In the genomic region with DNA sequence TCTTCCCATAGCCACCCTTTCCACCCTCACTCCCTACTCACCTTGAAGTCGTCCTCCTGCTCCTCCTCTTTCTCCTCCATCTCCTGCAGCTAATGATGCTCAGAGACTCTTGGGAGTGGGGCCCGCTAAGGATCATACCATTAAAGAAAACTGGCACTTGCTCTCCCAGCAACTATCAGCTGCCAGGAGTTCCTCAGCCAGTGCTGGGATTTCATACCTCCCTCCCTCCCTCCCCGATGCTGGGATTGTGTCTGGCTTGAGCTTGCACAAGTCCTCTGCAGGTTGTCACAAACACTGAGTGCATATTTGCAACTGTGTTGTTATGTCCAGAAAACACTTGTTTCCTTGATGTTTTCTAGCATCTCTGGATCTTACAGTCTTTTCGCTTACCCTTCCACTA, we compare ENCODE assay signal across 8 mouse cellular contexts. TPM values are rescaled to one million over a fixed set of nuclear protein-coding genes. Genes with fewer than 3 reads are reported as not detected.
DNase-seq lines count a peak whose midpoint lies in the region; ATAC-seq and TF ChIP-seq lines count a peak whose summit lies in the region.

Gene Fkbp14, minus strand, starts transcription at position 101 of the 400 bp plus-strand sequence.

- peaks cover 7% of the 10 kb centered on the region for H3K4me1 ChIP-seq in cerebellum, adult 2 months (ENCODE audit: control insufficient read depth, insufficient read depth, low read length)
- peaks cover 0 to 23% of the 10 kb centered on the region in 2 experiments; a peak in 2 of 4 replicates for H3K4me1 ChIP-seq in CH12.LX (ENCODE audit: control insufficient read depth in 1 of 2, insufficient read depth in 2 of 2)
- H3K4me1 ChIP-seq in limb, embryonic 13.5 days: peaks cover 29% of the 10 kb centered on the region

- no peak within 1 kb of the TSS for H3K4me3 ChIP-seq in cerebellum, adult 2 months (replicated peaks; ENCODE audit: insufficient read depth, low read depth, low read length)
- H3K4me3 ChIP-seq in CH12.LX (replicated peaks in 1 of 3; ENCODE audit: low read depth in 2 of 3, low read length in 2 of 3, poor library complexity in 1 of 3): no peak within 1 kb of the TSS
- peak within 1 kb of the TSS; percentile 94 for H3K4me3 ChIP-seq in limb, embryonic 13.5 days

- H3K36me3 ChIP-seq in CH12.LX (replicated peaks in 1 of 2; ENCODE audit: control insufficient read depth in 1 of 2, insufficient read depth in 1 of 2, low read length in 1 of 2): no peaks in the 10 kb centered on the region
- H3K36me3 ChIP-seq in limb, embryonic 13.5 days: no peaks in the 10 kb centered on the region

- H3K9me3 ChIP-seq in CH12.LX (replicated peaks; ENCODE audit: low read length): no peaks in the 10 kb centered on the region
- H3K9me3 ChIP-seq in limb, embryonic 13.5 days: no peaks in the 10 kb centered on the region

- H3K4me2 ChIP-seq in CH12.LX (ENCODE audit: insufficient read depth, low read depth, poor library complexity, severe bottlenecking): peak within 1 kb of the TSS; percentile 76; the same call in 1 of the 2 replicates
- peak within 1 kb of the TSS; percentile 78 for H3K4me2 ChIP-seq in limb, embryonic 13.5 days (replicated peaks)

- dilution Hi-C loops in CH12.LX (cut with MboI; ENCODE audit: extremely low pct_ligation_motif_present, extremely low pct_unique_long_range_greater_than_20kb, low sequenced_read_pairs): no loop called here

- WGBS in cerebellum, adult 2 months: 53% methylated on average over 4 of the region's 4 CpGs
- 70% methylated on average over 4 of the region's 4 CpGs for WGBS in limb, embryonic 13.5 days

- TF ChIP-seq RAD21 in CH12.LX (IDR thresholded peaks at IDR 0.05; ENCODE audit: low read depth, low read length): no peak

- TF ChIP-seq CTCF in cerebellum, adult 2 months (IDR thresholded peaks at IDR 0.05; ENCODE audit: borderline replicate concordance, insufficient read depth, low read depth, low read length): no peak
- no peak for TF ChIP-seq CTCF in CH12.LX (conservative IDR thresholded peaks at IDR 0.05 in 1 of 2, IDR thresholded peaks at IDR 0.05 in 1 of 2; ENCODE audit: low read depth in 2 of 2, low read length in 2 of 2)

- no peak for DNase-seq in cerebellum, adult 2 months
- DNase-seq in cerebellum, postnatal 14 days: no peak
- no peak for DNase-seq in CH12.LX (ENCODE audit: extremely low read depth)
- no peak for DNase-seq in gonadal fat pad, adult 2 months (ENCODE audit: low read depth)
- DNase-seq in embryo, embryonic 10.5 days (ENCODE audit: low spot score): no peak
- DNase-seq in cerebellum, postnatal 10 days: no peak
- DNase-seq in Muller cell, postnatal 12 days (ENCODE audit: inconsistent ontology term): no peak

- TF ChIP-seq POLR2A in cerebellum, adult 2 months (IDR thresholded peaks at IDR 0.05; ENCODE audit: borderline replicate concordance, insufficient read depth, low read length): no peak
- no peak for TF ChIP-seq POLR2A in CH12.LX (IDR thresholded peaks at IDR 0.05; ENCODE audit: low read depth, low read length)

- no peak for TF ChIP-seq EP300 in CH12.LX (IDR thresholded peaks at IDR 0.05; ENCODE audit: low read length)

- ATAC-seq in limb, embryonic 13.5 days (ENCODE audit: low FRiP score, low read depth): no peak

- H3K9ac ChIP-seq in CH12.LX (ENCODE audit: insufficient read depth, low read depth): no peak within 1 kb of the TSS
- peak within 1 kb of the TSS; percentile 93; the same call in 1 of the 2 replicates for H3K9ac ChIP-seq in limb, embryonic 13.5 days

- H3K79me2 ChIP-seq in CH12.LX (replicated peaks; ENCODE audit: control insufficient read depth, extremely low read depth, insufficient read depth, poor library complexity, severe bottlenecking): no peaks in the 10 kb centered on the region

- no peaks in the 10 kb centered on the region for H3K27me3 ChIP-seq in cerebellum, adult 2 months (ENCODE audit: control insufficient read depth, insufficient read depth, low read length)
- H3K27me3 ChIP-seq in CH12.LX (replicated peaks): no peaks in the 10 kb centered on the region
- H3K27me3 ChIP-seq in limb, embryonic 13.5 days: no peaks in the 10 kb centered on the region

- in situ Hi-C loops in CH12.LX (cut with MboI; ENCODE audit: low pct_ligation_motif_present, low pct_unique_long_range_greater_than_20kb, low sequenced_read_pairs): loop anchor here (10.0 to 25.0 kb wide), 3 partner anchors 208 to 415 kb away; no protein-coding TSS in a partner anchor

- no peak within 1 kb of the TSS for H3K27ac ChIP-seq in cerebellum, adult 2 months (ENCODE audit: insufficient read depth, low read length)
- no peak within 1 kb of the TSS for H3K27ac ChIP-seq in CH12.LX (ENCODE audit: insufficient read depth, low read depth)
- no peak within 1 kb of the TSS for H3K27ac ChIP-seq in limb, embryonic 13.5 days

TF ChIP-seq in CH12.LX, 34 proteins besides CTCF, POLR2A, EP300 and RAD21:
- TF ChIP-seq MEF2A (IDR thresholded peaks at IDR 0.05; ENCODE audit: borderline replicate concordance, low read depth, low read length): no peak
- TF ChIP-seq HCFC1 (IDR thresholded peaks at IDR 0.05; ENCODE audit: low read depth, low read length): no peak
- no peak for TF ChIP-seq UBTF (IDR thresholded peaks at IDR 0.05; ENCODE audit: low read depth, low read length)
- no peak for TF ChIP-seq MYC (IDR thresholded peaks at IDR 0.05; ENCODE audit: low read depth, low read length)
- no peak for TF ChIP-seq USF2 (conservative IDR thresholded peaks at IDR 0.05; ENCODE audit: low read depth, low read length)
- no peak for TF ChIP-seq MAZ (IDR thresholded peaks at IDR 0.05; ENCODE audit: low read depth, low read length)
- TF ChIP-seq MXI1 (IDR thresholded peaks at IDR 0.05; ENCODE audit: low read depth, low read length): no peak
- no peak for TF ChIP-seq USF1 (IDR thresholded peaks at IDR 0.05; ENCODE audit: low read depth, low read length)
- no peak for TF ChIP-seq ZMIZ1 (IDR thresholded peaks at IDR 0.05; ENCODE audit: low read depth, low read length)
- no peak for TF ChIP-seq ZKSCAN1 (IDR thresholded peaks at IDR 0.05; ENCODE audit: borderline replicate concordance, low read depth, low read length)
- no peak for TF ChIP-seq JUN (IDR thresholded peaks at IDR 0.05; ENCODE audit: insufficient read depth, low read depth, low read length)
- TF ChIP-seq TBP (conservative IDR thresholded peaks at IDR 0.05; ENCODE audit: low read depth, low read length): no peak
- no peak for TF ChIP-seq IRF4 (IDR thresholded peaks at IDR 0.05; ENCODE audit: low read depth, low read length)
- no peak for TF ChIP-seq GABPA (IDR thresholded peaks at IDR 0.05; ENCODE audit: insufficient replicate concordance, low read depth, low read length)
- TF ChIP-seq BHLHE40 (IDR thresholded peaks at IDR 0.05; ENCODE audit: low read depth, low read length): no peak
- no peak for TF ChIP-seq ZNF384 (IDR thresholded peaks at IDR 0.05; ENCODE audit: low read depth, low read length)
- TF ChIP-seq PAX5 (IDR thresholded peaks at IDR 0.05; ENCODE audit: low read length): no peak
- no peak for TF ChIP-seq NELFE (IDR thresholded peaks at IDR 0.05; ENCODE audit: low read depth, low read length)
- no peak for TF ChIP-seq MAX (IDR thresholded peaks at IDR 0.05; ENCODE audit: low read length)
- no peak for TF ChIP-seq KAT2A (IDR thresholded peaks at IDR 0.05; ENCODE audit: insufficient replicate concordance, low read length)

RNA-seq across cellular contexts. Expression of gene Fkbp14, which starts in this region (rescaled TPM):
- polyA plus RNA-seq in cerebellum, adult 2 months (2012; rRNA removed): 14.8 and 15.7 TPM in 2 replicates
- 0.68 and 0.84 TPM in 2 replicates for total RNA-seq in CH12.LX (2012; rRNA removed)
- total RNA-seq in CH12.LX (2014; rRNA removed): 0.95 and 1.1 TPM in 2 replicates
- polyA plus RNA-seq in CH12.LX (2012; ENCODE audit: insufficient read length, low read depth): 0.50 and 1.3 TPM in 2 replicates
- 11.3 and 15.4 TPM in 2 replicates for polyA plus RNA-seq in gonadal fat pad, adult 2 months (2012; rRNA removed)
- 44.1 and 51.3 TPM in 2 replicates for polyA plus RNA-seq in limb, embryonic 13.5 days (2015; fragmentation: Nextera tagmentation; extraction: Ambion mirVana)
